Mouse (Mus musculus) forebrain, embryonic 10.5 days (tissue): ENCODE measurements around the gene Gigyf2. TPM values are rescaled to one million over a fixed set of nuclear protein-coding genes. Genes with fewer than 3 reads are reported as not detected.

Experiments used
- DNase-seq: peaks from one replicate; pipeline ENCODE4 v3.0.0-alpha.2; 2017; ENCODE audit warnings: low spot score; ENCODE audit errors: extremely low spot score
- H3K27ac ChIP-seq: fragments of 300-500 bp; sonication (generic); 2 replicates; pipeline ENCODE4 v1.5.1; 2016; ENCODE audit warnings: mild to moderate bottlenecking
- H3K27me3 ChIP-seq: fragments of 300-500 bp; sonication (generic); 2 replicates; pipeline ENCODE4 v1.6.1; 2016; ENCODE audit warnings: mild to moderate bottlenecking; ENCODE audit not compliant: poor library complexity, severe bottlenecking
- H3K36me3 ChIP-seq: fragments of 300-500 bp; sonication (generic); replicated peaks from 2 replicates; pipeline ENCODE4 v1.6.1; 2016; ENCODE audit warnings: mild to moderate bottlenecking, moderate library complexity
- H3K4me1 ChIP-seq: fragments of 300-500 bp; sonication (generic); 2 replicates; pipeline ENCODE4 v1.6.1; 2016
- H3K4me3 ChIP-seq: fragments of 300-500 bp; sonication (generic); 2 replicates; pipeline ENCODE4 v1.5.1; 2016; ENCODE audit warnings: mild to moderate bottlenecking, moderate library complexity
- H3K9me3 ChIP-seq: fragments of 300-500 bp; sonication (generic); 2 replicates; pipeline ENCODE4 v1.6.1; 2016; ENCODE audit warnings: mild to moderate bottlenecking, moderate library complexity
- WGBS: fragments of 180-500 bp; shearing (Covaris S2); methylation state at CpG from one replicate; pipeline ENCODE4 v1.1.7; 2016; 5-methylcytosine and 5-hydroxymethylcytosine counted together
- polyA plus RNA-seq: library from polyadenylated mRNA; unstranded; fragments of >200 nt; fragmentation: Nextera tagmentation; extraction: Ambion mirVana; gene quantifications from 2 replicates; pipeline ENCODE4 v1.2.1, GENCODE M21; 2016

The Gigyf2 gene
- polyA plus RNA-seq, 1 experiment from 2014 or later = 47.4 TPM

DNA sequence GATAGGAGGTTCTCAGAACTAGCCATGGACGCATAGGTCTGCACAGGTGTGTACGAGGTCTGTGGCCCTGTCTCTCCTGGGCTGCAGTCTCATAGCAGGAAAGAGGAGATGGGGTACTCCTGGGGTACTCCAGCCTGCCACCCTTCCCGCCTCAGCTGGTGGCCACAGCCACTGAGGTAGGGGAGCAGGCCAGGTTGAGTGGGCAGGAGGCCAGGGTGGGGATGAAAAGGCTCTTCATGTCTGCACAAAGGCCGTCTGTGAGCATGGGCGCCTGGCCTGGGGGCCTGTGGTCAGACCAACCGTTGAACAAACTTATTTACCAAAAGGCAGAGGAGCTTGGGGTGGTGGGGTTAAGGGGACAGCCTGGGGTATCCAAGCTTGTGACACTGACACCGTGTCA is 145.1 kb downstream of the Gigyf2 start:
- DNase-seq = no peak
- Histone ChIP-seq H3K4me1 (peaks cover 18% of the 10 kb centered on the region), H3K27me3 (peaks cover 59% of the 10 kb centered on the region), H3K27ac (no peak overlapping the region), H3K36me3 (no peaks in the 10 kb centered on the region), H3K4me3 (no peak overlapping the region), H3K9me3 (no peaks in the 10 kb centered on the region)
- WGBS = 80% methylated on average over 7 of the region's 7 CpGs

DNA sequence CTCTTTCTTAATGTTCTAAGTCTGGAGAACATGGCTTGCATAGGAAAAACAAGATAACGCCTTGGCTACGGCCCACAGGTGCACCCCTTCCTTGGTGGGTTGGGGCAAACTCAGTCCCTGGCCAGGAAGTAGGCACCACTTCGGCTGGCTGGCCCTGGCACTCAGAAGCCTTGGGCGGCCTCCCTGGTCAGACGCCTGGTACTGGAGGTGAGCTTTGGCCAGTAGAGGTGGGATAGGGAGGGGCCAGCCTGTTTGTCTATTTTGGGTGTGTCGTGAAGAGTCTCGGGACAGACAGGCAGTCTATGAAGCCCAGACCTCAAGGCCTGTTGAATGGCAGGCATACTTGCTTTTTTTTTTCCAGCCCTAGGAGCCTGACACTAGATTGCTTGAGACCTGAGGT is 145.8 kb downstream of the Gigyf2 start:
- Histone ChIP-seq H3K36me3 (no peaks in the 10 kb centered on the region), H3K27ac (no peak overlapping the region), H3K9me3 (no peaks in the 10 kb centered on the region), H3K27me3 (peaks cover 66% of the 10 kb centered on the region), H3K4me1 (peaks cover 18% of the 10 kb centered on the region), H3K4me3 (no peak overlapping the region)
- WGBS = 87% methylated on average over 7 of the region's 7 CpGs
- DNase-seq = no peak

GRCm38 (mm10) chr1:87475076-87475895 is 148.5 kb downstream of the Gigyf2 start:
- H3K36me3 ChIP-seq = no peaks in the 10 kb centered on the region
- 3% methylated on average over 42 of the region's 42 CpGs for WGBS
- H3K4me3 ChIP-seq = peak overlapping the region; percentile 53
- peak; percentile 29 for DNase-seq
- peaks cover 14% of the 10 kb centered on the region for H3K4me1 ChIP-seq
- H3K27me3 ChIP-seq = peaks cover 65% of the 10 kb centered on the region
- no peaks in the 10 kb centered on the region for H3K9me3 ChIP-seq
- H3K27ac ChIP-seq = peak overlapping the region; percentile 80

DNA sequence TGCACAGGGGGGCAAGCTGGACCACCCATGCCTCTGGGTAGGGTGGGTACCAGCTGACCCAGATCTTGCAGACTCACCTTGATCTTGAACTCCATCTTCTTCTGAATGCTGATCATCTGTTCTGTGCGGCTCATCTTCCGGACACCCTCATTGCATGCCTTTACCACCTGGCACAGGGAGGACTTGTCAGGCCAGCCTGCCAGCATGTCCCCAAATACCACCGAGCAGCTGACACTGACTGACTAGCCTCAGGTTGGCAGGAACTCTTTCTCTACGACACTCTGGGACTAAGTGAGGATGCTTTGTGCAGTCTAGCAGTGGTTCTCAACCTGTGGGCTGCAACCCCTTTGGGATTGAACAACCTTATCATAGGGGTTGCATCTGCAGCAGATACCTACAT is 155.7 kb downstream of the Gigyf2 start:
- H3K4me1 ChIP-seq = no peaks in the 10 kb centered on the region
- 89% methylated on average over 4 of the region's 4 CpGs for WGBS

DNA sequence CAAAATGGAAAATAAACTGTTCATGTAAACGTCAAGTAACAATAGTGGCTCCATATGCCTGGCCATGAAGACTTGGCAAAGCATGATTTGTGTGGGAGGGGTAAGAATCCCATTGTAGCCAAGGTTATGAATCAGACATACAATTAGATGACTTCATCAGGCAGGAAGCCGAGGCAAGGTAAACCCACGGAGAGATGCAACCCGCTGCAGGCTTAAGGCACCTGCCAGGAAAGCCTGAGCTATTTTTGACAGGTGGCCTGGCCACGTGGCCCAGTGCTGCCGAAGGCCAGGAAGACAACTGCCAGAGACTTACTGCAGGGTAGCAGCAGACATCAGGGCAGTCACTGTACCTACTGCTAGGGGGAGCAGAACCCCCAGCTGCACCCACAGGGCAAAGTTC is 159.6 kb downstream of the Gigyf2 start:
- no peaks in the 10 kb centered on the region for H3K4me1 ChIP-seq
- no peaks in the 10 kb centered on the region for H3K27me3 ChIP-seq
- H3K4me3 ChIP-seq = no peak overlapping the region
- no peaks in the 10 kb centered on the region for H3K9me3 ChIP-seq
- H3K27ac ChIP-seq = no peak overlapping the region
- H3K36me3 ChIP-seq = no peaks in the 10 kb centered on the region
- WGBS = 84% methylated on average over 6 of the region's 6 CpGs
- DNase-seq = no peak

More for the DNA sequence above, 155.7 kb downstream of the Gigyf2 start:
- Histone ChIP-seq H3K36me3 (no peaks in the 10 kb centered on the region), H3K27me3 (peaks cover 2% of the 10 kb centered on the region; the same call in 1 of the 2 replicates), H3K9me3 (no peaks in the 10 kb centered on the region), H3K4me3 (no peak overlapping the region), H3K27ac (no peak overlapping the region)
- no peak for DNase-seq

GRCm38 (mm10) chr1:87492285-87492684 is 165.5 kb downstream of the Gigyf2 start:
- no peak for DNase-seq
- 95% methylated on average over 3 of the region's 3 CpGs for WGBS
- Histone ChIP-seq H3K36me3 (no peaks in the 10 kb centered on the region), H3K27me3 (no peaks in the 10 kb centered on the region), H3K27ac (no peak overlapping the region), H3K4me1 (peaks cover 5% of the 10 kb centered on the region; the same call in 1 of the 2 replicates), H3K9me3 (no peaks in the 10 kb centered on the region), H3K4me3 (no peak overlapping the region)

GRCm38 (mm10) chr1:87493542-87493941 is 166.7 kb downstream of the Gigyf2 start:
- Histone ChIP-seq H3K27ac (no peak overlapping the region), H3K9me3 (no peaks in the 10 kb centered on the region), H3K4me3 (no peak overlapping the region), H3K36me3 (no peaks in the 10 kb centered on the region), H3K4me1 (peaks cover 5% of the 10 kb centered on the region; the same call in 1 of the 2 replicates), H3K27me3 (no peaks in the 10 kb centered on the region)
- 70% methylated on average over 4 of the region's 4 CpGs for WGBS
- no peak for DNase-seq

Other genes with a start within 250 kb of the Gigyf2 start
- not detected in 2 replicates for gene Alppl2, start 237.1 kb upstream of the Gigyf2 start, polyA plus RNA-seq
- not detected in 2 replicates for gene Alpi, start 225.4 kb upstream of the Gigyf2 start, polyA plus RNA-seq
- gene Akp3, start 202.0 kb upstream of the Gigyf2 start, polyA plus RNA-seq = not detected in 2 replicates
- gene Ecel1, start 170.5 kb upstream of the Gigyf2 start, polyA plus RNA-seq = 1.1 and 1.2 TPM in 2 replicates
- gene Prss56, start 143.7 kb upstream of the Gigyf2 start, polyA plus RNA-seq = not detected in 2 replicates
- gene Chrnd, start 136.4 kb upstream of the Gigyf2 start, polyA plus RNA-seq = not detected in 2 replicates
- 0.36 TPM in 1 of 2 replicates, not detected in the other for gene Chrng, start 122.3 kb upstream of the Gigyf2 start, polyA plus RNA-seq
- gene Eif4e2, start 113.1 kb upstream of the Gigyf2 start, polyA plus RNA-seq = 162 and 168 TPM in 2 replicates
- 1.6 and 2.5 TPM in 2 replicates for gene Efhd1, start 62.6 kb upstream of the Gigyf2 start, polyA plus RNA-seq
- gene Kcnj13, start 67.7 kb downstream of the Gigyf2 start, polyA plus RNA-seq = 0.55 and 0.58 TPM in 2 replicates
- gene Snorc, start 143.3 kb downstream of the Gigyf2 start, polyA plus RNA-seq = not detected in 2 replicates
- gene Neu2, start 182.9 kb downstream of the Gigyf2 start, polyA plus RNA-seq = not detected in 2 replicates
- gene Ngef, start 246.9 kb downstream of the Gigyf2 start, polyA plus RNA-seq = 3.6 and 4.7 TPM in 2 replicates